Mouse (Mus musculus) lung, postnatal 0 days (tissue): ENCODE measurements around the gene Sat1. TPM values are rescaled to one million over a fixed set of nuclear protein-coding genes. Genes with fewer than 3 reads are reported as not detected.

Experiments
- ATAC-seq: fragments of 200-750 bp; cut with Nextera tagmentation; 2 replicates; pipeline ENCODE4 v1.8.0; 2017; ENCODE audit warnings: moderate library complexity
- DNase-seq: peaks from one replicate; pipeline ENCODE4 v3.0.0-alpha.2; 2016; ENCODE audit warnings: low spot score
- H3K27ac ChIP-seq: fragments of 300-500 bp; sonication (generic); 2 replicates; pipeline ENCODE4 v1.5.1; 2014; ENCODE audit warnings: antibody characterized with exemption, mild to moderate bottlenecking, low read length, mixed read lengths
- H3K27me3 ChIP-seq: fragments of 300-500 bp; sonication (generic); replicated peaks from 2 replicates; pipeline ENCODE4 v1.6.1; 2014; ENCODE audit warnings: low read length, mixed read lengths; ENCODE audit not compliant: insufficient read depth
- H3K36me3 ChIP-seq: fragments of 300-500 bp; sonication (generic); 2 replicates; pipeline ENCODE4 v1.6.1; 2014; ENCODE audit warnings: low read length, mixed read lengths; ENCODE audit not compliant: insufficient read depth
- H3K4me1 ChIP-seq: fragments of 300-500 bp; sonication (generic); 2 replicates; pipeline ENCODE4 v1.6.1; 2014; ENCODE audit warnings: antibody characterized with exemption, low read depth, low read length, mixed read lengths; ENCODE audit not compliant: insufficient read depth
- H3K4me2 ChIP-seq: fragments of 300-500 bp; sonication (generic); replicated peaks from 2 replicates; pipeline ENCODE4 v1.6.1; 2014; ENCODE audit warnings: low read depth, mild to moderate bottlenecking, low read length, moderate library complexity, mixed read lengths
- H3K4me3 ChIP-seq: fragments of 300-500 bp; sonication (generic); 2 replicates; pipeline ENCODE4 v1.5.1; 2014; ENCODE audit warnings: low read depth, low read length
- H3K9ac ChIP-seq: fragments of 300-500 bp; sonication (generic); replicated peaks from 2 replicates; pipeline ENCODE4 v1.6.1; 2014; ENCODE audit warnings: low read depth, mild to moderate bottlenecking
- H3K9me3 ChIP-seq: fragments of 300-500 bp; sonication (generic); 2 replicates; pipeline ENCODE4 v1.6.1; 2016; ENCODE audit warnings: low read length, mixed read lengths
- CTCF ChIP-seq: IDR thresholded peaks from 2 replicates; pipeline ENCODE4 v1.5.1; 2016; ENCODE audit warnings: antibody characterized with exemption, mild to moderate bottlenecking
- EP300 ChIP-seq: IDR thresholded peaks from 2 replicates; pipeline ENCODE4 v1.6.1; 2016; ENCODE audit warnings: antibody characterized with exemption, mild to moderate bottlenecking, control low read depth
- WGBS: fragments of 180-500 bp; shearing (Covaris S2); extraction: QIAGEN DNeasy Blood & Tissue Kit; methylation state at CpG from one replicate; pipeline ENCODE4 v1.1.7; 2014; 5-methylcytosine and 5-hydroxymethylcytosine counted together
- polyA plus RNA-seq: library from polyadenylated mRNA; unstranded; fragments of >200 nt; fragmentation: Nextera tagmentation; extraction: Ambion mirVana; gene quantifications from 2 replicates; pipeline ENCODE4 v1.2.1, GENCODE M21; 2015

Gene Sat1
- polyA plus RNA-seq, 1 experiment from 2014 or later = 480 TPM

DNA sequence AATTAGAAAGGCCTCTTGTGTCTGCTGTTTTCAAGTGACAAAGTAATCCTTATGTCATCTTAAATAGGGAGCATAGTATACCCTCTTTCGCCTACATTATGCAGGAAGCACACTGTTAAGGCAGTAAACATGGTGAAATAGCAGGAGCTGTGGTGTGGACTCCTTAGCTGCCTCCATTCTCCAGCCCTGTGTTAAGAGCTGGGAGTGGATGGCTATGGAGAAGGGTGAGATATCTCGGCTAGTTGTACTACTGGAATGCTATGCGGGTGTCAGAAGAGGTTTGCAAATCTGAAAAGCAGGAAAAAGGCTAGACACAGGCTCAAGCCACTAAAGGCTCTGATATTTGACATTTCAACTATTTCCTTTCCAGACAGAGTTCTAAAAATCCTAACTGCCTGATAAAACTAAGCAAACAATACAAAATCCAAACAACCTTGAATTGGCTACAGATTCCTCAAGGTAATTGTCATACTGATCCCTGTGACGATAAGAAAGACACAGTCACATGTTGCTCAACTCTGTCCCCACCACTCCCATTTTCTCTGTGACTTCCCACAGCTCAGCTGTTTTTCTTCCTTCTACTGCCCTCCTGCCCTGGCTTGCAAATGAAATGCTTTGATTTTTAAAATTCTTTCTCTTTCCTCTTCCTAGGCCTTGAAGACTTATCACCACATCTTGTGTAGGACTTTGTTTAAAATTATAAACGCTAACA is 22.4 kb downstream of the Sat1 start:
- H3K9ac ChIP-seq = no peak overlapping the region
- TF ChIP-seq CTCF (no peak), EP300 (no peak)
- peak overlapping the region; percentile 59; the same call in 1 of the 2 replicates for H3K27ac ChIP-seq
- ATAC-seq = peak; percentile 65
- H3K4me1 ChIP-seq = no peaks in the 10 kb centered on the region
- peak; percentile 36 for DNase-seq
- H3K36me3 ChIP-seq = no peaks in the 10 kb centered on the region
- H3K4me2 ChIP-seq = no peak overlapping the region
- WGBS = 40% methylated on average over 5 of the region's 5 CpGs
- no peaks in the 10 kb centered on the region for H3K9me3 ChIP-seq
- no peaks in the 10 kb centered on the region for H3K27me3 ChIP-seq
- no peak overlapping the region for H3K4me3 ChIP-seq

DNA sequence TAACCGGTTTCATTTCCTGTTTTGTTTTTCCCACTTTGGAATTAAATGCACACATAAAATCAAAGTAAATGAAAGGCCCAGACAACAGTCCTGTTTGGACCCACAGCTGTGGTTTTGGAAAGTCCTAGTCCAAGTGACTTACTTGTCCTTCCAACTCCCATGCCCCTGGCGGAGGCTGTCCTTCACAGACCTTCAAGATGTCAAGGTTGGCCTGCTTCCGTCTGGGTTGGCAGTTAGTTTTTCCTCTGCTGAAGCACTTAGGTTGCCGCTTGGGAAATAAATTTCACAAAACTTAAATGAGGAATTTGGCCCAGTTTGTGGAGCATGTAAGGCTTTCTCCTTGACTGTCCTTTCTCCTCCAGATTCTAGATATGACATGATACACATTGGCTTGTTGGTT is 24.3 kb downstream of the Sat1 start:
- H3K4me2 ChIP-seq = no peak overlapping the region
- no peaks in the 10 kb centered on the region for H3K4me1 ChIP-seq
- TF ChIP-seq CTCF (no peak), EP300 (no peak)
- H3K9ac ChIP-seq = no peak overlapping the region
- no peaks in the 10 kb centered on the region for H3K36me3 ChIP-seq
- no peaks in the 10 kb centered on the region for H3K9me3 ChIP-seq
- no peak overlapping the region for H3K27ac ChIP-seq
- no peak for ATAC-seq
- 69% methylated on average over 4 of the region's 4 CpGs for WGBS
- H3K4me3 ChIP-seq = no peak overlapping the region
- DNase-seq = no peak
- no peaks in the 10 kb centered on the region for H3K27me3 ChIP-seq

DNA sequence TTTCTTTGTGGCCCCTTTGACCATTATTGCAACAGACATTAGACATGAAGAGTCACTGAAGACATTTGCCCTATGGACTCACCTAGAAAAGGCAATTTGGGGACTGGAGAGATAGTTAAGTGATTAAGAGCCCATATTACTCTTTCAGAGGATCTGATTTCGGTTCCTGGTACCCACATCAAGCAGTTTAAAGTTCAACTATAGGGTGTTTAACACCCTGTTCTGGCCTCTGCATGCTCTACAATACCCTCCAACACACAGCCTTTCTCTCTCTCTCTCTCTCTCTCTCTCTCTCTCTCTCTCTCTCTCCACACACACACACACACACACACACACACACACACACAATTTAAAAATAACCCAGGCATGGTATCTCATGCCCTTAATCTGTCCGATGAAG is 38.6 kb downstream of the Sat1 start:
- no peak for DNase-seq
- Histone ChIP-seq H3K9ac (no peak overlapping the region), H3K4me3 (no peak overlapping the region), H3K9me3 (no peaks in the 10 kb centered on the region), H3K4me1 (no peaks in the 10 kb centered on the region), H3K4me2 (no peak overlapping the region), H3K36me3 (no peaks in the 10 kb centered on the region), H3K27me3 (no peaks in the 10 kb centered on the region), H3K27ac (no peak overlapping the region)
- TF ChIP-seq CTCF = no peak
- TF ChIP-seq EP300 = no peak
- ATAC-seq = no peak
- 62% methylated on average over 2 of the region's 2 CpGs for WGBS

DNA sequence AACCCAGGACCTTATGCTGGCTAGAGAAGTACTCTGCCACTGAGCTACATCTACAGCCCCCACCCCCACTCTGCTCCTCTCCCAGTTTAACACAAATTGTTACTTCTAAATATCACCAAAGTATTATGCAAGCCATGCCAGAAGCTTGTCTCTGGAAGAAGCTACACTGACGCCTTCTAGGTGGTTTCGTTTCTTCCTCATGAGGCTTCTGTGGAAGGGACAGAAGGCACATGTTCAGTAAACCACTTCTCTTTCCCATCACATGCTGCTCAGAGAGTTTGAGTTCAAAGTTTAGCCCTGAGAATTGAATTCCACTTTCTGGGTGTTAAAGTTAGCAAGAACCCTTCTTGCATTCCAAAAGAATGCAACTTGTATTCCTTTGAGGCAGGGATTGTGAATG is 39.0 kb downstream of the Sat1 start:
- H3K4me3 ChIP-seq = no peak overlapping the region
- no peak for DNase-seq
- H3K4me2 ChIP-seq = no peak overlapping the region
- H3K9ac ChIP-seq = no peak overlapping the region
- no peaks in the 10 kb centered on the region for H3K9me3 ChIP-seq
- H3K27ac ChIP-seq = no peak overlapping the region
- H3K4me1 ChIP-seq = no peaks in the 10 kb centered on the region
- H3K36me3 ChIP-seq = no peaks in the 10 kb centered on the region
- ATAC-seq = no peak
- TF ChIP-seq CTCF (no peak), EP300 (no peak)
- WGBS = 77% methylated on average over 2 of the region's 2 CpGs
- H3K27me3 ChIP-seq = no peaks in the 10 kb centered on the region

DNA sequence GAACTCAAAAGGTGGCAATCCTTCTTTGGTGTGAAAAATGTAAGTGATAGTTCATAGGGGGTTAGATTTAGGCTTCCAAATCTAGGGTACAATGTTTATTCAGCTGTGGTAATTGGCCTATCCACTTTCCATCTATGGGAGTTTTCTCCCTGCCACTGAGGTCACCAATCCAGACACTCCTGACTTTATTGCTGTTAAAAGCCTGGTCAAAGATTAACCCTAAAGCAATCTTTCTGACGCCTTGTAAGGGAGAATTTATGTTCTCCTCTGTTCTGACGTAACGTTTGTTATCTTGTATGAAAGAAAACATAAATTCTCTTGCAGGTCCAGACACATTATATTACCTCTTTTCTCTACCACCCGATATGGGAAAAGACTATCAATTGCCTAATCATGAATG is 40.7 kb downstream of the Sat1 start:
- Histone ChIP-seq H3K4me3 (no peak overlapping the region), H3K9me3 (no peaks in the 10 kb centered on the region), H3K27me3 (no peaks in the 10 kb centered on the region), H3K27ac (no peak overlapping the region), H3K36me3 (no peaks in the 10 kb centered on the region), H3K4me1 (no peaks in the 10 kb centered on the region), H3K4me2 (no peak overlapping the region), H3K9ac (no peak overlapping the region)
- 49% methylated on average over 4 of the region's 4 CpGs for WGBS
- DNase-seq = no peak
- TF ChIP-seq CTCF (no peak), EP300 (no peak)
- no peak for ATAC-seq

DNA sequence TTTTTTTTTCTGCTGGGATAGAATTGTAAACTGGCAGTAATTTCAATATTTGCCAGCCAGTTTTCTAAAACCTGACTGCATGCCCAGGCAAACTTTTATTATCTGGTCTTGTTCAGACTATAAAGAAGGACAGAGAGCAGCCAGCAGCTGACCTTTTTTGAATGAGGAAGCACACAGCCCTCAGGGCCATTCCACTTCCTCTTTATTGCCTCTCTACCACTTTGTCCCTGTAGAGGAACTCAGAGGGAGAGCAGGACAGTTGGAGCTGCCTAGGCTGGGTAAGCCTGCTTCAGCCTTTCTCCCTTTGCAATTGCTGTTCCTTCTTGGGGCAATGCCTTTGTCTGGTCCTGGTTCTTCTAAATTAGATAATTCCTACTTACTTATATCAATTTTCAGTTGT is 43.9 kb downstream of the Sat1 start:
- DNase-seq (peak; percentile 5), ATAC-seq (no peak)
- H3K4me2 ChIP-seq = no peak overlapping the region
- H3K27me3 ChIP-seq = no peaks in the 10 kb centered on the region
- H3K36me3 ChIP-seq = no peaks in the 10 kb centered on the region
- H3K9me3 ChIP-seq = no peaks in the 10 kb centered on the region
- H3K4me3 ChIP-seq = no peak overlapping the region
- no peaks in the 10 kb centered on the region for H3K4me1 ChIP-seq
- H3K27ac ChIP-seq = no peak overlapping the region
- no peak overlapping the region for H3K9ac ChIP-seq
- TF ChIP-seq CTCF (no peak), EP300 (no peak)

DNA sequence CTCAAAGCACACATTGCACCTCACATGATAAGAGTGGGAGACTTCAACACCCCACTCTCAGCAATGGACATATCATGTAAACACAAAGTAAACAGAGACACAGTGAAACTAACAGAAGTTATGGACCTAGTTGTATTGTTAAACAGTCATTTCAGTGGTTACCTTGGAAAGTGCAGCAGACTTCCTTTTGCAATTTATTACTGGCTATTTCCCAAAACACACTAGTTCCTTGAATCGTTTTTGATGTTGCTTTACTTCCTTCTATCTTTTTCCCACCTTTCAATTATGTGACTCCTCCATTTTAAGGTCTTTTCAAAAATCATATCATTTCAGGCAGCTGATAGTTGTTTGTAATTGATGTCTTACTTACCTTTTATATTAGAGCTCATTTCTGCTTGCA is 44.5 kb downstream of the Sat1 start:
- Histone ChIP-seq H3K9me3 (no peaks in the 10 kb centered on the region), H3K27ac (no peak overlapping the region), H3K4me1 (no peaks in the 10 kb centered on the region), H3K27me3 (no peaks in the 10 kb centered on the region), H3K4me3 (no peak overlapping the region), H3K36me3 (no peaks in the 10 kb centered on the region), H3K4me2 (no peak overlapping the region), H3K9ac (no peak overlapping the region)
- ATAC-seq = no peak
- DNase-seq = no peak
- TF ChIP-seq EP300 (no peak), CTCF (no peak)
- 52% methylated on average over 1 of the region's 1 CpGs for WGBS
